Mouse (Mus musculus) kidney, postnatal 4 days (tissue): ENCODE results near the gene Elovl4.
A peak's percentile ranks its signal among the peaks of the same experiment; 100 is the strongest.

Experiments used
- DNase-seq, 2 experiments: peaks; one replicate each; pipeline ENCODE4 v3.0.0; 2021; ENCODE audit warnings: mixed read lengths in 2 of 2

Elovl4 gene

GRCm38 (mm10) chr9:83805977-83806815, at the start of gene Elovl4:
Elovl4 (minus strand) TSS chr9:83806277.
- DNase-seq, result peak; percentile 60 to 74

GRCm38 (mm10) chr9:83852464-83852863, 46.4 kb upstream of the Elovl4 start:
- no peak for DNase-seq

- no peak for DNase-seq
These were observed 28.8 kb upstream of the Elovl4 start for GRCm38 (mm10) chr9:83834748-83835313.

GRCm38 (mm10) chr9:83833811-83834747, 28.0 kb upstream of the Elovl4 start, which contains the start of gene Ttk:
Ttk (plus strand) TSS chr9:83834689.
- DNase-seq, result peak; percentile 92 to 95

GRCm38 (mm10) chr9:83831152-83831551, 25.1 kb upstream of the Elovl4 start:
- no peak for DNase-seq

GRCm38 (mm10) chr9:83829896-83830295, 23.8 kb upstream of the Elovl4 start:
- no peak for DNase-seq

GRCm38 (mm10) chr9:83822925-83823324, 16.8 kb upstream of the Elovl4 start:
- no peak for DNase-seq

- no peak for DNase-seq
These were observed 14.9 kb upstream of the Elovl4 start for GRCm38 (mm10) chr9:83820976-83821375.

GRCm38 (mm10) chr9:83819188-83819587, 13.1 kb upstream of the Elovl4 start:
- DNase-seq, result no peak

- peak; percentile 57 to 65 for DNase-seq
These were observed 1.5 kb upstream of the Elovl4 start for GRCm38 (mm10) chr9:83807562-83807961.

GRCm38 (mm10) chr9:83805164-83805976, 707 bp downstream of the Elovl4 start:
- DNase-seq, result peak; percentile 48 to 57

GRCm38 (mm10) chr9:83804341-83804740, 1.7 kb downstream of the Elovl4 start:
- no peak for DNase-seq

- DNase-seq, result no peak
These were observed 8.2 kb downstream of the Elovl4 start for GRCm38 (mm10) chr9:83797898-83798297.

GRCm38 (mm10) chr9:83796875-83797274, 9.2 kb downstream of the Elovl4 start:
- no peak for DNase-seq

GRCm38 (mm10) chr9:83789326-83789725, 16.8 kb downstream of the Elovl4 start:
- DNase-seq, result no peak

- no peak for DNase-seq
These were observed 20.6 kb downstream of the Elovl4 start for GRCm38 (mm10) chr9:83785501-83785900.

GRCm38 (mm10) chr9:83778317-83778960, 27.6 kb downstream of the Elovl4 start:
- no peak for DNase-seq

- no peak for DNase-seq
These were observed 44.8 kb downstream of the Elovl4 start for GRCm38 (mm10) chr9:83761318-83761717.

GRCm38 (mm10) chr9:83731877-83732276, 74.2 kb downstream of the Elovl4 start:
- no peak for DNase-seq

- DNase-seq, result no peak
These were observed 75.2 kb downstream of the Elovl4 start for GRCm38 (mm10) chr9:83730836-83731235.
